Mouse (Mus musculus) neural tube, embryonic 12.5 days (tissue): ENCODE data around the gene Tuba1c. TPM values are rescaled to one million over a fixed set of nuclear protein-coding genes. Genes with fewer than 3 reads are reported as not detected.

Source experiments
- ATAC-seq: fragments of 200-750 bp; cut with Nextera tagmentation; 2 replicates; pipeline ENCODE4 v1.8.0; 2017; ENCODE audit warnings: low read depth, mild to moderate bottlenecking, moderate TSS enrichment, moderate library complexity; ENCODE audit not compliant: low FRiP score
- H3K27ac ChIP-seq: fragments of 300-500 bp; sonication (generic); 2 replicates; pipeline ENCODE4 v1.5.1; 2016
- H3K27me3 ChIP-seq: fragments of 300-500 bp; sonication (generic); replicated peaks from 2 replicates; pipeline ENCODE4 v1.6.1; 2016; ENCODE audit warnings: mild to moderate bottlenecking
- H3K36me3 ChIP-seq: fragments of 300-500 bp; sonication (generic); 2 replicates; pipeline ENCODE4 v1.6.1; 2016; ENCODE audit warnings: mild to moderate bottlenecking
- H3K4me1 ChIP-seq: fragments of 300-500 bp; sonication (generic); 2 replicates; pipeline ENCODE4 v1.6.1; 2016
- H3K4me2 ChIP-seq: fragments of 300-500 bp; sonication (generic); replicated peaks from 2 replicates; pipeline ENCODE4 v1.6.1; 2016; ENCODE audit warnings: mild to moderate bottlenecking
- H3K4me3 ChIP-seq: fragments of 300-500 bp; sonication (generic); 2 replicates; pipeline ENCODE4 v1.5.1; 2016
- H3K9ac ChIP-seq: fragments of 300-500 bp; sonication (generic); 2 replicates; pipeline ENCODE4 v1.6.1; 2016; ENCODE audit warnings: mild to moderate bottlenecking
- H3K9me3 ChIP-seq: fragments of 300-500 bp; sonication (generic); 2 replicates; pipeline ENCODE4 v1.6.1; 2016; ENCODE audit warnings: mild to moderate bottlenecking
- WGBS: fragments of 180-500 bp; shearing (Covaris S2); methylation state at CpG from one replicate; pipeline ENCODE4 v1.1.7; 2016; 5-methylcytosine and 5-hydroxymethylcytosine counted together
- polyA plus RNA-seq: library from polyadenylated mRNA; unstranded; fragments of >200 nt; fragmentation: Nextera tagmentation; extraction: Ambion mirVana; gene quantifications from 2 replicates; pipeline ENCODE4 v1.2.1, GENCODE M21; 2016

The Tuba1c gene
- polyA plus RNA-seq, 1 experiment from 2014 or later = 62.0 TPM

DNA sequence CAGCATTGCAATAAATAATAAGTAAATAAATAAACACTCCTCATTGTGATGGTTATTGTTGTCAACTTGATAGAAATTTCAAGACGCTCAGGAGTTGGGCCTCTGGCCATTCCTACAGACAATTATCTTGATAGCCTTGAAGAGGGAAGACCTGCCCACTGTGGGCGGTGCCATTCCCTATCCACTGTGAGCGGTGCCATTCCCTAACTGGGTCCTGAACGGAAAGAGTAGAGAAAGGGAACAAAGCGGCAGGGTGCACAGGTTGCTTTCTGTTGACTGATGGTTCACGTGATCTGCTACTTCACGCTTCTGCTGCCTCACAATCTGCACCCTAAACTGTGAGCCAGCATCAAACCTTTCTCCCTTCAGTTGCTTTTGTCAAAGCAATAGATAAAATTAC, 8.4 kb upstream of the Tuba1c start:
- Histone ChIP-seq H3K36me3 (no peaks in the 10 kb centered on the region), H3K4me1 (peaks cover 2% of the 10 kb centered on the region; the same call in 1 of the 2 replicates), H3K9me3 (no peaks in the 10 kb centered on the region), H3K4me2 (no peak overlapping the region), H3K27ac (no peak overlapping the region), H3K27me3 (no peaks in the 10 kb centered on the region), H3K9ac (no peak overlapping the region), H3K4me3 (no peak overlapping the region)
- WGBS = 95% methylated on average over 7 of the region's 7 CpGs
- no peak for ATAC-seq

DNA sequence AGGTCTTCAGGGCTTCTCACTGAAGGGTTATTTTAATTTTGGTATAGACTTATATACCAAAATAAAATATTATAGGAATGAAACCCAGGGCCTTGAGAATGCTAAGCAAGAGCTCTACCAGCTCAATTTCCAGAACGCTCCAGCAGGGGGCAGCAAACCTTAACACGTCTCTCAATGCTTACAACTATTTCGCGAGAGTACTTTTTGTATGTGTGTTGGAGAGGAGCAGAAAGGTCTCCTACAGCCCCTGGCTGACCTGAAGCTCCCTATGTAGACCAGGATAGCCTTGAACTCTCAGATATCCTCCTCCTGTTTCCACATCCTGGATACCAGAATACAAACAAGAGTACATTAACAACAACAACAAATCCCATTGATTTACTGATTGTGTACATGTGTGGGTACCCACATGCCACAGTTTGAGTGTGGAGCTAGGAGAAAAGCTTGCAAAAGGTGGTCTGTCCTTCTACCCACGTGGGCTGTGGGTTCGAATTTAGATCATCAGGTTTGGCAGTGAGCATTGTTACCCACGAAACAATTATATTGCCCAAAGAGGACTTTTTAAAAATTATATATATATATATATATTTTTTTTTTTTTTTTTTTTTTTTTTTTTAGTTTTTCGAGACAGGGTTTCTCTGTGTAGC, 4.9 kb upstream of the Tuba1c start:
- ATAC-seq = no peak
- Histone ChIP-seq H3K4me1 (peaks cover 9% of the 10 kb centered on the region), H3K4me3 (no peak overlapping the region), H3K9ac (no peak overlapping the region), H3K27me3 (0 out of 2 replicates have a peak, but pooled peaks cover 5% of the 10 kb centered on the region), H3K4me2 (no peak overlapping the region), H3K27ac (no peak overlapping the region), H3K9me3 (no peaks in the 10 kb centered on the region), H3K36me3 (no peaks in the 10 kb centered on the region)
- WGBS = 20% methylated on average over 7 of the region's 8 CpGs

DNA sequence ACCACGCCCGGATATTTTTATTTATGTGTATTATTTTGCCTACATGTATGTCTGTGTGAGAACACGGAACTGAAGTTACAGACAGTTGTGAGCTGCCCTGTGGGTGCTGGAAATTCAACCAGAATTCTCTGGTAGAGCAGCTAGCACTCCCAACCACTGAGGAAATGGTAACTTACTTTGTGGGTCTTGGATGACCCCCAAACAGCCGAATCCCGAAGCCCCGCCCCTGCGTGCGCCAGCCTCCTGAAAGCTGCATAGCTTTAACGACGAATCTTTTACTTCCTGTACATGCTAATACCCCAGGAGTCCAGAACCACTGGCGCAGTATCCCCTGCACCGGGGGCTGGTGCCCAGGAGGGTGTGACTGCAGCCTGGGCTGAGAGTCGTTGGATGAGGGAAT, 4.3 kb upstream of the Tuba1c start:
- H3K27ac ChIP-seq = no peak overlapping the region
- H3K4me1 ChIP-seq = peaks cover 15% of the 10 kb centered on the region
- H3K9ac ChIP-seq = no peak overlapping the region
- no peaks in the 10 kb centered on the region for H3K36me3 ChIP-seq
- WGBS = 79% methylated on average over 13 of the region's 13 CpGs
- 0 out of 2 replicates have a peak, but pooled peaks cover 6% of the 10 kb centered on the region for H3K27me3 ChIP-seq
- ATAC-seq = no peak
- no peak overlapping the region for H3K4me3 ChIP-seq
- no peaks in the 10 kb centered on the region for H3K9me3 ChIP-seq
- H3K4me2 ChIP-seq = no peak overlapping the region

DNA sequence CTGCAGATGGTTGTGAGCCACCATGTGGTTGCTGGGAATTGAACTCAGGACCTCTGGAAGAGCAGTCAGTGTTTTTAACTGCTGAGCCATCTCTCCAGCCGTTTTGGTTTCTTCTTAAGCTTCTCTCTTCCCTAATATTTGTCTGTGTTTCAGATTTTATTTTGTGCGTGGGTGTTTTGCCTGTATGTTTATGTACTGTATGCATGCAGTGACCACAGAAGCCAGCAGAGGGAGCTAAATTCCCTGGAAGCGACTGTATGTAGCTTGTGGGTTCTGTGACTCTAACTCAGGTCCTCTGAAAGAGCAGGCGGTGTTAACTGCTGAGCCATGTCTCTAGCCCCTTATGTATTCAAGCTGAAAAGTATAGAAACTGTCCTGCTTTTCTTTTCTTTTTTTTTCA, 3.4 kb upstream of the Tuba1c start:
- Histone ChIP-seq H3K27ac (no peak overlapping the region), H3K36me3 (no peaks in the 10 kb centered on the region), H3K9me3 (no peaks in the 10 kb centered on the region), H3K4me1 (peaks cover 15% of the 10 kb centered on the region), H3K27me3 (0 out of 2 replicates have a peak, but pooled peaks cover 6% of the 10 kb centered on the region), H3K4me2 (no peak overlapping the region), H3K9ac (no peak overlapping the region), H3K4me3 (no peak overlapping the region)
- ATAC-seq = no peak
- WGBS = 60% methylated on average over 4 of the region's 4 CpGs

DNA sequence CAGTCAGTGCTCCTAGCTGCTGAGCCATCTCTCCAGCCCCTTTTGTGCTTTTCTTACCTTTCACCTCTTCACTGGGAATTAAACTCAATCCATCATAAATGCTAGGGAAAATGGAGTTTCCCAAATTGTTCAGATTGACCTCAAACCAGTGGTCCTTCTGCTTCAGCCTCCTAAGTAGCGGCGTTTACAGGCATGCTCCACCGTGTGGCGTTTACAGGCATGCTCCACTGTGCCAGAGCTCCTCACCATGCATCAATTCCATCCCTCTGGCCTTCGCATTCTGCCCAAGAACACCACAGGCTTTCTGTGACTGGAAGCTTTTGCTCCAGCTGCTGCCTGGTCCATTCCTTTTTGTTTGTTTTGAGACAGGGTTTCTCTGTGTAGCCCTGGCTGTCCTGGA, 2.6 kb upstream of the Tuba1c start:
- Histone ChIP-seq H3K4me2 (no peak overlapping the region), H3K36me3 (no peaks in the 10 kb centered on the region), H3K9me3 (no peaks in the 10 kb centered on the region), H3K27me3 (0 out of 2 replicates have a peak, but pooled peaks cover 6% of the 10 kb centered on the region), H3K4me3 (no peak overlapping the region), H3K9ac (no peak overlapping the region), H3K27ac (no peak overlapping the region), H3K4me1 (peaks cover 17% of the 10 kb centered on the region)
- WGBS = 75% methylated on average over 5 of the region's 5 CpGs
- no peak for ATAC-seq

DNA sequence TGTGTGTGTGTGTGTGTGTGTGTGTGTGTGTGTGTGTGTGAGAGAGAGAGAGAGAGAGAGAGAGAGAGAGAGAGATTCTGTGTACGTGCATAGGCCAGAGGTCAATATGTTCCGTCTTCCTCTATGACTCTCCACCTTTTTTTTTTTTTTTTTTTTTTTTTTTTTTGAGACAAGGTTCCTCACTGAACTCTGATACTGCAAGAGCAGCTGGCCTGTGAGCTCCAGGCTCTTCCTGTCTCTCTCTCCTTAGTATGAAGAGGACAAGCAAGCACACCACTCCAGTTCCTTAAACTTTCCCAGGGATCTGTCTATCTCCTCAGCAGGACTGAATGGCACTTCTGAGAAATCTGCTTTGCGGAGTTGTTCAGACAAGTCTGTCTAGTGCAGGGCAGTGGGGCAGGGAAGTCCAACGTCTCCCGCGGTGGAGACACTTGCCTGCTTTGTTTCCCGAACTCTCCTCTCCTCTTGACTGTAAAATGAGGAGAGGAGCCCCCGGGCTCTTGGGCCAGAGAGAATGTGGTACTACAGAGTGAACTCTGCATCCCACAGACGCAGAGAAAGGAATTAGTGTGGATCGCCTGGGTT, 725 bp upstream of the Tuba1c start:
- Histone ChIP-seq H3K27ac (no peak overlapping the region), H3K27me3 (0 out of 2 replicates have a peak, but pooled peaks cover 6% of the 10 kb centered on the region)
- ATAC-seq = no peak

DNA sequence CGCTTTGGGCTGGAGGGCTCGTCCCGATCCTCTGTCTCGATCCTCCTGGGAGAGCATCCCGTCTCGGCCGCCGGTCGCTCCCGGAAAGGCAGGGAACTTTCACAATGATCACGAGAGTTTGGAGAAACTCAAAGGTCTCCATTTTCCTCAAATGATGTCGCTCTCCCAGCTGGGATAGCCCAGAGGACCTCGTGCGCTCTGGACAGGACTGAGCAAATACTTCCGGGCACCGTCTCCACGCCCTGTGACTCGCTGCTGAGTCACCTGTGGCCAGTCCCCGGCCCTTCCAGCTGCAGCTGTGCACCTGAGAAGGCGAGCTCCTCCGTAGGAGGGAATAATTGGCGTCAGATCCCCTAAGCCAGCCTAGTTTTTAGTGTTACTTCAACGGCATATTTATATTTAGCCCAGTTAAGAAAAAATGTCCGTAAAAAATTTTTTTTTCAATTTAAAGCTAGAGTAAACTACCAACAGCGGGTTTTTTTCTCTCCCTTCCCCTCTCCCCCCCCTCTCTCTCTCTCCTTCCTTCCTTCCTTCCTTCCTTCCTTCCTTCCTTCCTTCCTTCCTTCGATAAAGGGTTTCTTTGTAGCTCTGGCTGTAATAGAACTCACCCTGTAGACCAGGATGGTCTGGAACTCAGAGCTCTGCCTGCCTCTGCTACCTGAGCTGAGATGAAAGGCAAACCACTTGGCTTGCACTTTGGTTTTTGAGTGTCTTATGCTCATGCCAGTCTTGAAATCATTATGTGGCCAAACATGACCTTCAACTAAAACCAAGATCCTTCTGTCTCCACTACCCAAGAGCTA, 1.1 kb downstream of the Tuba1c start:
- Histone ChIP-seq H3K9me3 (no peaks in the 10 kb centered on the region), H3K27me3 (0 out of 2 replicates have a peak, but pooled peaks cover 6% of the 10 kb centered on the region), H3K4me2 (peak overlapping the region; percentile 74), H3K4me3 (peak overlapping the region; percentile 47), H3K9ac (peak overlapping the region; percentile 47), H3K36me3 (peaks cover 13% of the 10 kb centered on the region), H3K27ac (no peak overlapping the region), H3K4me1 (peaks cover 26% of the 10 kb centered on the region)
- WGBS = 13% methylated on average over 26 of the region's 26 CpGs
- no peak for ATAC-seq

More for the DNA sequence above, 725 bp upstream of the Tuba1c start:
- no peaks in the 10 kb centered on the region for H3K9me3 ChIP-seq
- H3K36me3 ChIP-seq = no peaks in the 10 kb centered on the region
- H3K4me1 ChIP-seq = peaks cover 26% of the 10 kb centered on the region
- H3K4me3 ChIP-seq = peak overlapping the region; percentile 47
- H3K4me2 ChIP-seq = peak overlapping the region; percentile 74
- under 1% methylated on average over 8 of the region's 10 CpGs for WGBS
- H3K9ac ChIP-seq = peak overlapping the region; percentile 47

DNA sequence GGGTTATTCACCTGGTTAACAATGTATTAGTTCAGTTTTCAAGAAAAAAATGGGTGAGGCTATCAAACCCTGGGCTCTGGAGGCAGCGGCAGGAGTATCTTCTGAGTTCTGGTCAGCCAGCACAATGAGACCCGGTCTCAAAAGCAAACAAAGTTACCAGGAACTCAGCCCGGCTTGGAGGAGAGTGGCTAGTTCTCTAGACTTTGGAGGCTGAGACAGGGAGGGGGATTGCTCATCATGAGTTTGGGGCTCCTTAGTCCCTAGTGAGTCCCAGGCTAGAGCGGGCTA, 1.6 kb downstream of the Tuba1c start:
- Histone ChIP-seq H3K9ac (no peak overlapping the region), H3K4me1 (peaks cover 26% of the 10 kb centered on the region), H3K4me2 (peak overlapping the region; percentile 74), H3K36me3 (peaks cover 19% of the 10 kb centered on the region), H3K27me3 (0 out of 2 replicates have a peak, but pooled peaks cover 6% of the 10 kb centered on the region), H3K9me3 (no peaks in the 10 kb centered on the region), H3K4me3 (peak overlapping the region; percentile 47; the same call in 1 of the 2 replicates), H3K27ac (no peak overlapping the region)
- ATAC-seq = no peak
- 80% methylated on average over 4 of the region's 4 CpGs for WGBS

DNA sequence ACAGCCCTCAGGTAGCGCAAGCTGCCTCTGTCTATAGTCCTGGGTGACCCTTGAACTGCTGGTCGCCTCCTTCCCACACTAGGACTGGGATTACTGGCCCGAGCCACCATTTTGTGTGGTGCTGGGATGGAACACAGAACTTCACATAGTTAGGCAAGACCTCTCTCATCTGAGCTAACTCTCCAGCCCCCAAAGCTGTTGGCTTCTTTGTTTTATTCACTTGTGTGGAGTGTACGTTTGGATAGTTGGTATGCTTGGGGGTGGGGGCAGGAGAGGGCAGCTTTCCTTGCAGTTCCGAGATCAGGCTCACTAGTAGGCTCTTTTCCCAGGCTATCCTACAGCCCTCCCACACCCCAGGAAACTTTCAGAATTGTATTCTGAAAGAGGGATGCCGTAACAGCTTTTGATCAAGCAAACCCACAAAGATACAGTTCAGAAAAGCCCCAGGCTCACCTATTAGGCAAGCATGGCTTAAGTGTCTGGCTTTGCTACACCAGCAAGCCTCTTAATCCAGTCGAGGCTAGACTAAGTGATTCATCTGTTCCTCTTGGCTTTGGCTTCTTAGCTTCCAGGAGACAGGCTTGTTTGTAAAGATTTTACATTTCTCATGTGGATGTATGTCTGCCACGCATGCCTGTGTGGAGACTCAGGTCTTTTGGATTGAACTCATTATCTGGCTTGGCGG, 2.5 kb downstream of the Tuba1c start:
- H3K4me2 ChIP-seq = peak overlapping the region; percentile 74
- peaks cover 26% of the 10 kb centered on the region for H3K4me1 ChIP-seq
- no peak overlapping the region for H3K27ac ChIP-seq
- no peaks in the 10 kb centered on the region for H3K9me3 ChIP-seq
- no peak overlapping the region for H3K4me3 ChIP-seq
- H3K27me3 ChIP-seq = 0 out of 2 replicates have a peak, but pooled peaks cover 6% of the 10 kb centered on the region
- peaks cover 23% of the 10 kb centered on the region for H3K36me3 ChIP-seq
- no peak overlapping the region for H3K9ac ChIP-seq
- 80% methylated on average over 9 of the region's 9 CpGs for WGBS
- ATAC-seq = no peak

DNA sequence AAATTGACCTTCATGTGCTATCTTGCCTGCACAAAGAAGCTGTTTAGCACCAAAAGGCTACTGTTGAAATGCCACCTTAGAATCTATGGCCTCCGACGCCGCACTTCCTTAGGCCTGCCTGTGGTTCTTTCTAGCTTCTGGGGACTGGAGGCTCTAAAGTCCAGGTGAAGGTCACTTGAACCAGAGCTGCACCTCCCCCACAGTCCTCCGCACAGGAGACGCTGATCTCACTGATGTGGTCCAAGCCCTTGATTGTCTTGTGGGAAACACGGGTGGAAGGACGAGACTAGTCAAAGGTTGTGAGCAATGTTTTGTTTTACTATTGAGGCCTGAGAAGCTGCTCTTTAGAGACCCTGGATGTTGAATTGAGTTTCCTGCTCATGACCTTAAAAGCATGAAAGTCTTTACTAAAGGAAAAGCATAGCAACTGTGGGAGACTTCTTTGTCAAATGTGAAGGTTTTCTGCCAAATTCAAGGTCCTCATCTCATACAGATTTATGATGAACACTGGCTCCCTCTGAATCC, 3.1 kb downstream of the Tuba1c start:
- Histone ChIP-seq H3K4me3 (no peak overlapping the region), H3K9me3 (no peaks in the 10 kb centered on the region), H3K27me3 (0 out of 2 replicates have a peak, but pooled peaks cover 6% of the 10 kb centered on the region), H3K27ac (no peak overlapping the region), H3K36me3 (peaks cover 23% of the 10 kb centered on the region), H3K4me2 (peak overlapping the region; percentile 74), H3K9ac (no peak overlapping the region), H3K4me1 (peaks cover 26% of the 10 kb centered on the region)
- WGBS = 78% methylated on average over 7 of the region's 7 CpGs
- ATAC-seq = no peak

DNA sequence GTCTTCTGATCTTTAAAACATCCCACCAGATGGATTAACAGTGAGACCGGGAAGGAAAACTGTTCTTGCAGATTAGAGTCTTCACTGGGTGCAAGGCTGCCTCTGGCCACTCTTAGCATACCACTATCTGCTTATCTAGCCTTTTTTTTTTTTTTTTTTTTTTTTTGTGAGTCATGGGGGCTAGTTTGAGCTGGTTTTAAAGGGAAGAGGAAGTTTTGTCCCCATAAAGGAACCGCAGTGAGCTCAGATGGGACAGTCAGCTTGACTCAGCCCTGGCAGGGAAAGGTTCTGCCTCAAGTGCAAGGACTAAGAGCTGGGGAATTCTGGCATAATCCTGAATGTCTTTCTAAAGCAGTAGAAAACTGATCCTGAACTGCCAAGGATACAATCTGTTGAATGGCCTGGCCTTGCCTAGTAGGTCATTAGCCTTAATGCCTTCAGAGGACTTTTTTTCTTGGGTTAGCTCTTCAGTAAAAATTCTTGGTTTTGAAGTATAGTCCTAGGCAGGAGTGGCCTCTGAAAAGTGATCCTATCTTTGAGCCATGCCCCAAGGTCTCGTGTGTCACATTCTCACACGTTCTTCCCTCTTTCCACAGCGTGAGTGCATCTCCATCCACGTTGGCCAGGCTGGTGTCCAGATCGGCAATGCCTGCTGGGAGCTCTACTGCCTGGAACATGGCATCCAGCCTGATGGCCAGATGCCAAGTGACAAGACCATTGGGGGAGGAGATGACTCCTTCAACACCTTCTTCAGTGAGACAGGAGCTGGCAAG, 4.0 kb downstream of the Tuba1c start:
- Histone ChIP-seq H3K27ac (no peak overlapping the region), H3K36me3 (peaks cover 29% of the 10 kb centered on the region), H3K9ac (no peak overlapping the region), H3K27me3 (0 out of 2 replicates have a peak, but pooled peaks cover 6% of the 10 kb centered on the region), H3K9me3 (no peaks in the 10 kb centered on the region), H3K4me2 (no peak overlapping the region), H3K4me1 (peaks cover 26% of the 10 kb centered on the region), H3K4me3 (no peak overlapping the region)
- no peak for ATAC-seq
- 90% methylated on average over 7 of the region's 7 CpGs for WGBS
